Mouse (Mus musculus) frontal cortex, adult (tissue): ENCODE data around the gene Pnrc2.

Experiments
- ATAC-seq: cut with Nextera tagmentation; 2 replicates; pipeline ENCODE4 v1.9.2; 2017; ENCODE audit warnings: mild to moderate bottlenecking, moderate library complexity, mixed read lengths; ENCODE audit not compliant: low TSS enrichment

The Pnrc2 gene

DNA sequence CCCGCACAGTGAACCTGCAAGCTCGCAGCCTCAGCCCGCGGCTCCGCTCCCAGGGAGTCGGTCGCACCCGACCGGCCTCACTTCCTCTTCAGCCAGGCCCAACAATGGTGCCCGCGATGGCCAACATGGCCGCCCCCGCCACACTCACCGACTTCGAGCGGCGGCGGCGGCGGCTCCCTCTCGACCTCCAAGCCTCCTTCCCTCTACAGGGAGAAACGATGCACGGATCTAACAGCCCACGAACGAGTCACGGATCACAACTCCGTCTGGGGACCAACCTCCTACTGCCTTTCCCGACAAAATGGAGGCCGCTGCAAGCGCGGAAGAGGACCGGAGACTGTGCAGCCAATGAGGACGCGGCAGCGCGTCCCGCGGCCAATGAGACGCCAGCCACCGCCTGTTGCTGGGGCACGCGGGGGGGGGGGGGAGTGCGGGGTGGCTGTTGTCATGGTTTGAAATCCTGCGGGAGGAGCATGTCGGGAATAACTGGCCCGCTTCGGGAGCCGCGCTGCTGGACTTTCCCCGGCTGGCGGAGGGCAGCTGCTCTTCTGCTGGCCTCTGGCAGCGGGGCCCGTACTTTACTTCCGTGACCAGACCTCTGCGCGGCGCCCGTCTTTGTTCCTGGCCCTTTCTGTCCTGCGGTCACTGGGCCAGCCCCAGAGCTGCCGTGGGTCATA lies at the start of gene Pnrc2:
Pnrc2 (minus strand) TSS at position 325 of the 677 bp plus-strand sequence.
- ATAC-seq: peak; percentile 86

DNA sequence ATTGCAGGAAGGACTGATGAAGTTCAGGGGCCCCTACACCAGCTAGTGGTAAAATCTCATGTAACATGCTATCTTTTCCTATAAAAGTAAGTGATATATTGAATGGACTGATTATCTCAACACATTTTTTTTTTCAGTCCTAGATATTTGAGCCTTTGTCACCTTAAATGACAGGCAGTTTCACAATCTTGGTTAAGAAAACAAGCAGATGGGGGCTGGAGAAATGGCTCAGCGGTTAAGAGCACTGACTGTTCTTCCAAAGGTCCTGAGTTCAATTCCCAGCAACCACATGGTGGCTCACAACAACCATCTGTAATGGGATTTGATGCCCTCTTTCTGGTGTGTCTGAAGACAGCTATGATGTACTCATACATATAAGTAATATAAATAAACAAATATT lies 48.5 kb upstream of the Pnrc2 start:
- no peak for ATAC-seq

DNA sequence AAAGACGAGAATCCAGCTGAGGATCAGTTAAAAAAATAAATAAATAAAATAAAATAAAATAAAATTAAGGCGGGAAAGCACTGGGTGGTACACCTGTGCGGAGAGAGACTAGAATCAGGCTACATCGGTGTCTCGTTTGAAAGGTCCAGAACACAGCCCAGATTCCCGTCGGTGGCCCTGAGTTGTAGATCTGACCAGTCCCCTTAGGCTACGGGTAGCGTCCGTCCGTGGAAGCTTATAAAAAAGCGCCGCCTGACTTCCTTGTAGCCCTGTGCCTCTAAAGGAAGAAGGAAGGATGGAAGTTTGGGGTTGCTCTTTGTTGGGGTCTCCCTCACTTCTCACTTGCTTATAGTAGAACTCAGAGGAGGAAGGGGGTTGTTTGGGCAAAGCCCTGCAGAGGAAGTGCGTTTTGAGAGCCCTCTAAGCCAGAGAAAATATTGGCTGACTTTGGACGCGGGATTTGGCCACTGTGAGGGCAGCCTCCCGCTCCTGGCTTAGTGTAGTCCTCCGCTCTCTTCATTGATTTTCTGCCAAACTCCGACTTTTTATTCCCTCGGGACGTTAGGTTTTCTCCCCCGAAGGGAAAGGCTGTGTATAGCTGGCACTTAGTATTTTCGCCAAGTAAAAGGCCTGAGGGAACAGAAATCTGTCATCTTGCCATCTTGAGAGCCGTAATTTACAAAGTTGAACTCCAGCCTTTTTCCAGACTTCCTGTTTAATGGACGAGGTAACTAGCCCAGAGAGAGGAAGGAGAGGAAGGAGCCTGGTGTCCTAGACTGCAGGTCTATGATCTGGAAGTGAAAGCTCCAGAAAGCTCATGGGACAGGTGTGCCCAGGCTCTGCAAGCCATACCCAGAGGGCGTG lies 47.8 kb upstream of the Pnrc2 start:
- ATAC-seq: no peak

DNA sequence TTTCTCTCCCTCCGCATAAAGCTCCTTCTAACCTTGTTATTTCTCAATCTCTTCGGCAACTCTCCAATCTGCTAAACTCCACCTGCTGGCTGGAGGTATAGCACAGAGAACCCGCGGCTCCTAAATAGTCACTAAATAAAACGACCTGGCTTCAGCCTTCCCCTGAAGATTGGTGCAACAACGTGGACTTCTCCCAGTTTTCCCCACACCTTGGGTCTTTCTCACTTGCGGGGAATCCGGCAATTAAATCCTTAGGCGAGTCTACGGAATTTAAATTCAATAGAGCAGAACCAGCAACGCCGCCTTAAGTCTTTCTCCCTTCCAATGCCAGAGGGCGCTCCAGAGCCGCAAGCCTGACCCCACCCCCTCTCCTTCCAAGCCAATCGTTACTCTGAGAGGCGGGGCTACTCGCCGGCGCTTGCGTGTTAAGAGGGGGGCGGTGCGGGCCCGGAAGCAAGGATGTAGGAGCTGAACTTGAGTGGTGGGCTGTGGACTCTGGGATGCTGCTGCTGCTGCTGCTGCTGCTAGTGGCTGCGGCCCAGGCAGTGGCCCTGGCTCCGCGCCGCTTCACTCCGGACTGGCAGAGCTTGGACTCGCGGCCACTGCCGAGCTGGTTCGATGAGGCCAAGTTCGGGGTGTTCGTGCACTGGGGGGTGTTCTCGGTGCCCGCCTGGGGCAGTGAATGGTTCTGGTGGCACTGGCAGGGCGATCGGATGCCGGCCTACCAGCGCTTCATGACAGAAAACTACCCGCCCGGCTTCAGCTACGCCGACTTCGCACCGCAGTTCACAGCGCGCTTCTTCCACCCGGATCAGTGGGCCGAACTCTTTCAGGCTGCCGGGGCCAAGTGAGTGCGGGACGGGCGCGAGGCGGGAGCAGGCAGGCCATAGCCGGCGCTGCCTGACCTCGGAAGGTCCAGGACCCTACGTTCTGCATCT lies 46.9 kb upstream of the Pnrc2 start, which contains the start of gene Fuca1:
Fuca1 (plus strand) TSS at position 432 of the 938 bp plus-strand sequence.
- ATAC-seq: peak; percentile 96

DNA sequence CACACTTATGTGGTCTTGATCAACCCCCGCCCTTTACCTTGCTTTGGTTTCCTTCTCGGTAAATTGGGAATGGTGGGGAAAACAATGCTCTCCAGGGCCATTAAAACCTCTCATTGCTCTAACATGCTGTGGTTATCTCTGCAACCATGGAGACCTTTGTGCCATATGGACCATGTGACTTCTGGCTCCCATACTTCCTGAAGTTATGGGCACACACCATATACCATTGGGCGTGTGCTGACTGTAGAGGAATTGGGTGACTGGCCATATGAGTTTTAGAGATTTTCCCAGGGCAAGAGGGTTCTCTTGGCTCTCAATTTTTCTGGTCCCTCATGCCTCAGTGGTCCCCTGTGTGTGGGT lies 45.6 kb upstream of the Pnrc2 start:
- no peak for ATAC-seq

DNA sequence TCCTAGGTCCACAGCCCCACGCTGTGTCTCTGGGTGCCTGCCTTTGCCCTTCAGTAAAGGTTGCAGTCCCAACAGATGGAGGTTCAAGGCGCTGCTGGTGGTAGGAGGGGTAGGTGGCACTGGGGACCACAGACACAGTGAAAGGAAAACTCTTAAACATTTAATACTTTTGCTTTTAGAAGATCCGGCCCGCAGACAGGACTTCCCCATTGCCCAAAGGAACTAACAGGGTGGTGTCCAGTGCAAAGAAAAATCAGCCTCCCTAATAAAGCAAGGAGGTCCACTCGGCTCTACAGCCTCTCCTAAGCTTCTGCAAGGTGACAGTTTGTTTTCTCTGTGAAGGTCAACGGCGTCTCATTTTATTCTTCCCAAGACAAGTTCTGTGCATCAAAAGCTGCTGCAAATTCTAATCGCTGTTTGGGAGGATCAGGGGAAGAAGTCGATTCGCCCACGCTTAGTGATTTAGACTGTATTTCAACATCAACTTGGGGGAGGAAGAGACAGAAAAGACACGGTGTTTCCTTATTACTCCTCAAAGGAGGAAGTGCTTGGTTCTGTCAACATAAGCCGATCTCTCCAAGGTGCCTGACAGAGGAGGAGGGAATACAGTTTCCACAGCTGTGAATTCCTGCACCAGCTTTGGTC lies 45.1 kb upstream of the Pnrc2 start:
- no peak for ATAC-seq

DNA sequence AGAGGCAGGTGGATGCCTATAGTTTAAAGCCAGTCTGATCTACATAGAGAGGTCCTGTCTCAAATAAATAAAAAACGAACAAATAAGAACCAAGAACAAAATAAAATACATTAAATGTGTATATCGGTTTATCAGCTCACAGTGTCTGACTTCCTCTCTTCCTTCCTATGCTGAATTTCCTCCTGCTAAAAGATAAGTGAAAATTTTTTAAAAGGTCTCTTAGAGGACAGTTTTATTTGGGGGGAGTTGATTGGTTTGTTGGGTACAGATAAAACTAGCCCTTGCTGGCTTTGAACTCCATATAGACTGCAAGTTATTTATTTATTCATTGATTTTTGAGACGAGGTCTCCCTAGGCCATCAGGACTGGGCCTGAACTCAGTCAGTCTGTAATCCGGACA lies 39.8 kb upstream of the Pnrc2 start:
- no peak for ATAC-seq

DNA sequence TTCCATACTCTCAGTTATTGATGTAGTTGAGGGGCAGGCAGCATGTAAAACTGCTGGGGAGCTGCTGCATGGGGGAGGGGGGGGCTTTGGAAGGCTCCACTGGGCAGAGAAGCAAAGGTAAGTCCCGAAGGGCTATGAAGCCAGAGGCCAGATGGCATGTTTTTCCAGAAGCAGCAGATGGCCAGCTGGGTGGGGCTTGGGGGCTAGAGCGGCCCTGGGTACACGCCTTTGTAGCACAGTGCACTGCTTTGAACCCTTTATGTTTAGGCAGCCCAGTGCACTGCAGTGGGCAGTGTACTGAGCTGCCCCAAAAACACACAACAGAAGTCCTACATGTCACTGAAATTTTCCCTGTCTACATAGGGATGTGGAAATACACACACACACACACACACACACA lies 39.2 kb upstream of the Pnrc2 start:
- ATAC-seq: no peak

DNA sequence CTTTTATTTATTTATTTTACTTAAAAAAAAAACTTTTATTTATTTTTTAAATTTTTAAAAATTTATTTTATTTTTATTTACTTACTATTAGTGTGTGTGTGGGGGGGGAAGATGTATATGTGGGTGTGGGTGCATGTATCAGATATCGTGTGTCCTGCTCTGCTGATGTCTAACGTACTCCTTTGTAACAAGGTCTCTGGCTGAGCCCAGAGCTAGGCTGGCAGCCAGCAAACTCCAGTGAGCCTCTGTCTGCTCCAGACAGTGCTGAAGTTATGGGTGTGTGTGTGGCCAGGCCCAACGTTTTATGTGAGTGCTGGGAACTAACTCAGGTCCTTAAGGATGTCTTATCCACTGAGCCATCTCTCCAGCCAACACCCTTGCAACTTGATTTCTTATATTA lies 38.5 kb upstream of the Pnrc2 start:
- no peak for ATAC-seq

DNA sequence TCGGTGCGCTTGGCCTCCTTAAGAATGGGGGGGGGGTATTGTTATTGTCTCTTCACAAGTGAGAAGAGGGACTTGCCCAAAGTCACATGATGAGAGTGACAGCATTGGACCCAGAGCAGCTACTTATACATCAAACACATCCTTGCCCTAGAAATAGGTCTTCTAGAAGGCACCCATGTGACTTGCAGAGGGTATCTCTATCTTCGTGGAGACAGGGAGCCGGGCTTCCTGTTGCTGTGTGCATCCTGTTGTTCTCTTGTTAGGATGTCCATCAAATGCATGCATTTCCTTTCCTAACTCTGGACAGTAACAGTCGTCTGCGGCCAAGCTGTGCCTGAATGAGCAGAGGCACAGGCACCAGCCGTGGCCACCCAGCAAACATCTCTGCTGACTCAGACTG lies 37.9 kb upstream of the Pnrc2 start:
- no peak for ATAC-seq

DNA sequence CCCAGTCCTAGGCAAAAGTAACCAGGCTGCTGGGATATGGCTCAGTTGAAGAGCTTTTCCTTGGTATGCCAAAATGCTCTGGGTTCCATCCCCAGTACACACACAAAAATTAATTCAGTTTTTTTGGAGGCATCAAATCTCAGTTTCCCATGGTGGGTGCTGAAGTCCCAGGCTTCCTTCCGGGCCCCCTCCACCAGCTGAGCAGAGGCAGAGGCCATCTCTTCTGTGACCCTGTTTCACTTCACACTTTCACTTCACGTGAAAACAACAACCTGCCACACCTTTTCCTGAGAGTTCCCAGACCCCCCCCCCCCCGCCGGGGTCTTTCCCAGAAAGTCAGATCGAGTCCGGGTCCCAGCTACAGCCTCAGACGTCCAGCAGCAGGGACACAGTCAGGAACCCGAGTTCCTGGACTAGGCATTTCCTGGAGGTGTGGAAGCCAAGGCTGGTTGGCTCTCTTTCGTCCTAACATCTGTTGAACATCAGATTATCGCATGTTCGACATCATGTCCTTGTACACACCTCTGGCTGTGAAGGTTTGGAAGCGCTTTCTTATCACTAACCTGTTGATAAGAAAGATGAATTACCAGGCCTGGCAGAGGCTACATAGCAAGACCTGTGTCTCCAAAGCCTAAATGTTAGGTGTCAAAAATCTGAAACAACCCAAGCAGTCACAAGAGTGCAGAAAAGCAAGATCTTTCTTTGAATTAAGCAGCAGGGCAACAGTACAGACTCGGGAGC lies 35.8 kb upstream of the Pnrc2 start:
- ATAC-seq: no peak

DNA sequence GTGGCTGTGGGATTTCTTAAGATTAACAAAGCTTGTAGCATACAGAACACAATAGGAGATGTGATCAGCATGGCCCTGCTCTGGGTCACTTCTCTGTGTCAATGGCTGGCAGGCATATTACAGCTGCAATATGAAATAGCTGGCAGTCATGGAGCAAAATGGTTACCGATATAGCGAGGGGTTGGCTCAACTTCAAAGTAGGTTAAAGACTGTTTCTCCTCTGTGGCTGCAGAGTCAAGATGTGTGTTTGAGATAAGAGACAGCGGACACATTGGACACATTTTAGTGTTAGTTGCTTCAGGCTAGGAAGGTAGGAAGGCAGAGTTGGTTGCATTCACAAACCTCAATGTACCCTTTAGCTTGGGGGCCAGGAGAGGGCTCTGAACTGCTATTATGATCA lies 33.0 kb upstream of the Pnrc2 start:
- ATAC-seq: no peak

DNA sequence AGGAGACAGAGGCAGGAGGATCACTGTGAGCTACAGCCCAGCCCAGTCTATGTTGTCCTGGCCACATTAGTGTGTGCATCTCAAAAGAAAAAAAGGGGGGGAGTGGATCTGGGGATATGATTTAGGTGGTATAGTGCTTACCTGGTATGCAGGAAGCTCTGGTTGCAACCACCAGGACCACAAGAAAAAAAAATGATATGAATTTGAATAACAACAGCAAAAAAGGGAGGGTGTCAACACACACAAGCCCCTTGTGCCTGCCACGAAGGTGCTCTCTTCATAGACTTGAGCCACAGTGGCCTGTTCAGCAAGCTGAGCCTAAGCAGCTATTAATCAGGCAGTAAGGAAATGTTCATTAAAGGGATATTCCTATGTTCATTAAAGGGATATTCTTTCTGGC lies 31.2 kb upstream of the Pnrc2 start:
- no peak for ATAC-seq

DNA sequence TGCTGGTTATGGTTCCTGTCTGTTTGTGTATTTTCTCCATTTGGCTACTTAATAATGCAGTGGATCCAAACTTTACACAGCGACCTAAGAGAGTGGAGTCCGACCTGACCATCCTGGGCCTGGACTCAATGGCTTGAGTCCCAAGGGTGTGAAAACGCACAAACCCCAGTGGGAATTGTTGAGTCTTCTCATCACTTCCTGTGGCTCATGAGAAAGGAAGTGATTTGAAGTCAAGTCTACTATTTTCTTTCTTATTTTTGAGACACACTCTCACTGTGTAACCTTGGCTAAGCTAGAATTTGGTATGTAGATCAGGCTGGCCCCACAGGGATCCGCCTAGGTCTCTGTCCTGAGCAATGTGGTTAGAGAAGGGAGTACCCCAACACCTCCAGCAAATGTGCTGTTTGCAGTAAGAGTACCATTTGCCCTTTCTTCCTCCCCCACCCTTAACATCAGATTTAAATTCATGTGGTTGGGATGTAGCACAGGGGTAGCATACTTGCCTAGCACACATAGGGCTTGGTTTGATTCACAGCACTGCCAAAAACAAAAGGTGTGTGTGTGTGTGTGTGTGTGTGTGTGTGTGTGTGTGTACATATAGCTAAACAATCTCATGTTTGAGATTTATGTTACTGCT lies 29.1 kb upstream of the Pnrc2 start:
- ATAC-seq: no peak

DNA sequence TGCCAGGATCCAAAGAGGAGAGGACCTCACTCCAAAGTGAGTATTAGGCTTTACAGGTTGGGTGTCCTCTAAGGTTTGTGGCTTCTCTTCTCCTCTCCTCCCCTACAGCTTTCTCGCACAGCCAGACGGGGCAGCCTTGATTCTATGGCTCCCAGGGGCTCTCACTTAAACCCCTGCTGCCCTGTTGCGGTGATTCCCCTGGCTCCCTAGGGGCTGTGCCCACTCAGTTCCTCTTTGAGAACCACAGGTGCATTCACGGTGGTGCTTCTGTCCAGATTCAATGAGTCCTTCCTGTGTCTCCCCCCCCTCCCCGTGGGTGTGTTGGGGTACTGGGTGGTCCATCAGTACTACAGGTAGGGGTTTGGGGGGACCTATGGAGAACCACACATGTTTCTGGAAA lies 26.4 kb upstream of the Pnrc2 start:
- no peak for ATAC-seq

DNA sequence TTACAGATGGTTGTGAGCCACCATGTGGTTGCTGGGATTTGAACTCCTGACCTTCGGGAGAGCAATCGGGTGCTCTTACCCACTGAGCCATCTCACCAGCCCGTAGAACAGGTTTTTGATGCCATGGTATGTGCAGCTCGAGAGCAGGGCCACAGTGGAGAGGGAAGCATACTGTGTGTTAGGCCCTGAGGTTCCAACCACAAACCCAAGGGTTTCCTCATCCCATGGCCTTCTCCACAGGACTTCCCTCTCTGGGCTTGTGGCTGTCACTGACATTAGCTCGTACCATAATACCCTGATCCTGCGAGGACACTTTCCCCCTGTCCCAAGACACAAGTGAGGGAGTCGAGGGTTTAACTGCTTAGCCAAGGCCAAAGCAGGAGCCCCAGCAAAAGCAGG lies 25.4 kb upstream of the Pnrc2 start:
- no peak for ATAC-seq

DNA sequence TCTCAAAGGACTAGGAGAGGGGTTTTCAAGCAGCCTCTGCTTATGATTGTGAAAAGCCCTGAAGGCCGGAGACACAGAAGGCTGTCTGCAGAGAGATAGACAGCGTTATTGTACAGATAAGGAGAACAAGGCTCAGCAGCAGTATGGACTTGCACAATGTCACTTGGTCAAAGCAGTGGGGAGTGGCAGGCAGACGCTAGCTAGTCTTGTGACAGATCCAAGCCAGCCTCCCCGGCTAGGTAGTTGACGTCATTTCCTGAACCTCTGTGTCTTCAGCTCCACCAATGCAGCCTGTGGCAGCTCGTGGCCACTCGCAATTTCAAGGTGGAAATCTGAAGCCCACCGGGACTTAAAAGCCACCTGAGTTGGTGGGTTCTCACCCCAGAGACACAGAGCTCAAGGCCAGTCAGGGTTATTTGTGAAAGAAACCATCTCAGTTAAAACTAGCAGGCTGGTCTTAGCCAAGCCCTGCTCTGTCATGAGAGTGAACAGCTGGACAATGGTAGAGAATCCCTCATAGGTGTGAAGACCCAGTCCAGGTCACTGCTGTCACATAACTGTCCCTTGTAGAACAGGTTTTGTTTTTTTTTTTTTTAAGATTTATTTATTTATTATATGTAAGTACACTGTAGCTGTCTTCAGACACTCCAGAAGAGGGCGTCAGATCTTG lies 24.9 kb upstream of the Pnrc2 start:
- no peak for ATAC-seq

DNA sequence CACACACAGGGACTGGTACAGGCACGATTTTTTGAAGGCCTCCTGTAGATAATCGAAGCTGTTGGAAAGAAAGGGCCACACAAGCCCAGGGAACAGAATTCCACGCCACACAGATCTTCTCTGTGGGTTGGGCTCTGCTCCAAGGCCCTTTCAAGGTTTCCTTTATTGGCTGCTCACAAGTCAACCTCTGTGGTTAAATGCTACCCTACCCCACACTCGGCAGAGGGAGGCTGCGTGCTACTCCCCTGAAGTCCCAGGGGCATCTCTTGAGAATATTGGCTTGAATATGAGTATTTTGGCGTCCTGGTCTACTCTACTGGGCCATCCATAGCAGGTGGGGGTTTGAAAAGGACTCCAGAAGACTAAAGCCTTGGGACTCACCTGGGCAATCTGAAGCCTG lies 22.5 kb upstream of the Pnrc2 start:
- ATAC-seq: no peak

DNA sequence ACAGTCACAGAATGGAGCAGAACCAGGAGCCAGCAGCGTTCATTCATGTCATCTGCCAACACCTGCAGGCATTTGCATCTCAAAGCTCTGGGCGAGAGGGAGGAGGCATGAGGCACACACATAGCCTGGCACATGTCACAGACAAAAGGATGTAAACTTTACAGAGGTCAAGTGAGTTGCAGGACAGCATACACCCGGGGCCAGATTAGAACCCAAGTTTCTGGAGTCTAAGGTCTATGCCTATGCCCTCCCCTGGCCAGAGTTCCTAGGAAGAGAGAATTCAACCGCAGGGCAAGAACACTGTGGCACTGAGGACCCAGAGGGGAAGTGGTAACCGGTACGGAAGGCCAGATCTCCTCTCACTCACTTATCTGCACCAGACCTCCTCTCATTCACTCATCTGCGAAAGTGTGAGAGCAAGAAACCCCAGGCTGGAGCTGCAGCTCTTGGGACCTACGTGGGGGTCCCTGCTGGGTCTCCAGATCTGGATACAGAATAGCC lies 21.5 kb upstream of the Pnrc2 start, which contains the start of gene Cnr2:
Cnr2 (plus strand) TSS at position 324 of the 501 bp plus-strand sequence.
- ATAC-seq: no peak

DNA sequence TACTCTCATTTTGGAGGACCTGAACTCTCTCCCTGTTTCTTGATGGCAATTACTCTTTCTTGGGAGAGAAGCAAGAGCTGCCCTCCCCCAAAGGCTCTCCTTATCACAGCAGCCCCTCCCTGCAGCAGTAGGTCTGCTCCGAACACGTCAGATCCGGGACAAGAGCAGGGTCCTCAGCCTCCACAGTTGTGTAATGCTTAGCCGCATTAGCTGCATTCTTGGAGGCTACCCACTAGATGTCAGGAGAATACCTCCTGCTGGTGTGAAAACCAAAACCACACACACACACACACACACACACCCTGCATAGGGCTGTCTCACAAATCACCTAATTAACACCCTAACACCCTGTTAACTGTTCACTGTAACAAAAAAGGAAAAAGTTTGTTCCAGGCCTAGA lies 19.2 kb upstream of the Pnrc2 start:
- no peak for ATAC-seq
